Mouse (Mus musculus) kidney, adult 2 months (tissue): Measurements from ENCODE around the gene Dapk3.

Experiments
- CTCF ChIP-seq: fragments of 200-500 bp; conservative IDR thresholded peaks from 2 replicates; pipeline ENCODE4 v1.5.1; 2011; ENCODE audit warnings: low read depth, mild to moderate bottlenecking, control low read depth, low read length, moderate library complexity, mixed read lengths; ENCODE audit not compliant: insufficient read depth, insufficient read length
- POLR2A ChIP-seq: fragments of 200-500 bp; IDR thresholded peaks from one replicate; pipeline ENCODE4 v1.6.1; 2011; ENCODE audit warnings: low read depth, low read length, control low read depth

DNA sequence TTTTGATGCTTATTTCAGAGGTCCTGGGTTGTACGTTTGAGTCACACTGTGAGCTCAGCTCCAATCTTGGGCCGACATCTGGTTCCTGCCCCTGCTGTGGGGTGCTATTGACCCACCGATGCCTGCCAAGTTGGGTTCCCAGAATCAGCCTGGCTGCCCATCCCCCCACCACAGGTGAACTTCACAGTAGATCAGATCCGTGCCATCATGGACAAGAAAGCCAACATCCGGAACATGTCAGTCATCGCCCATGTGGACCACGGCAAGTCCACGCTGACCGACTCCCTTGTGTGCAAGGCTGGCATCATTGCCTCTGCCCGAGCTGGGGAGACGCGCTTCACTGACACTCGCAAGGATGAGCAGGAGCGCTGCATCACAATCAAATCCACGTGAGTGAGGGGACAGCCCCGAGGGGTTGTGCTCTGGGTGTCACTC lies 5.3 kb upstream of the Dapk3 start:
- TF ChIP-seq CTCF (no peak), POLR2A (no peak)
